Mouse (Mus musculus): ENCODE data around the gene Atg5.

- TF ChIP-seq CEBPB (IDR thresholded peaks at IDR 0.05; ENCODE audit: insufficient read depth, poor library complexity, severe bottlenecking) (no peak), POLR2AphosphoS2 (IDR thresholded peaks at IDR 0.05; ENCODE audit: insufficient read length, low read depth) (no peak), E2F4 (IDR thresholded peaks at IDR 0.05; ENCODE audit: insufficient read depth) (no peak), TCF12 (IDR thresholded peaks at IDR 0.05; ENCODE audit: insufficient read depth, poor library complexity, severe bottlenecking) (no peak), POLR2A (IDR thresholded peaks at IDR 0.05; ENCODE audit: insufficient read length, low read depth) (no peak), USF1 (IDR thresholded peaks at IDR 0.05; ENCODE audit: low read depth) (no peak), MAX (IDR thresholded peaks at IDR 0.05; ENCODE audit: low read depth) (no peak), MYOG (IDR thresholded peaks at IDR 0.05; ENCODE audit: control insufficient read depth in 1 of 3, insufficient read depth in 1 of 3, insufficient read length in 2 of 3, low read depth in 2 of 3) (no peak), REST (IDR thresholded peaks at IDR 0.05; ENCODE audit: insufficient read depth, insufficient read length) (no peak), MYOD1 (IDR thresholded peaks at IDR 0.05; ENCODE audit: control insufficient read depth in 1 of 3, insufficient read length in 2 of 3, low read depth in 2 of 3) (no peak), SRF (IDR thresholded peaks at IDR 0.05; ENCODE audit: control insufficient read depth, insufficient read length, low read depth) (no peak)
Measured at GRCm38 (mm10) chr10:44381397-44381796, 113.2 kb downstream of the Atg5 start.

All from myocyte (in vitro differentiated cells).